Mouse (Mus musculus) frontal cortex, postnatal 36 days (tissue): ENCODE measurements around the gene Xlr5a.
"Not testable (repeated sequence)": the region's sequence is repeated elsewhere in the genome, so short reads cannot be mapped to it uniquely, and the experiment has no call there.

ENCODE experiments used
- DNase-seq, 2 experiments: peaks; one replicate each; pipeline ENCODE4 v3.0.0; 2022; ENCODE audit warnings: low spot score in 2 of 2

The Xlr5a gene

GRCm38 (mm10) chrX:73148496-73148895 is 144.3 kb downstream of the Xlr5a start, which contains the start of gene Xlr5b:
Xlr5b (plus strand) TSS chrX:73148796.
- not testable (repeated sequence) for DNase-seq

- DNase-seq = not testable (repeated sequence)
Observed at GRCm38 (mm10) chrX:73143218-73143618, 149.6 kb downstream of the Xlr5a start.

DNA sequence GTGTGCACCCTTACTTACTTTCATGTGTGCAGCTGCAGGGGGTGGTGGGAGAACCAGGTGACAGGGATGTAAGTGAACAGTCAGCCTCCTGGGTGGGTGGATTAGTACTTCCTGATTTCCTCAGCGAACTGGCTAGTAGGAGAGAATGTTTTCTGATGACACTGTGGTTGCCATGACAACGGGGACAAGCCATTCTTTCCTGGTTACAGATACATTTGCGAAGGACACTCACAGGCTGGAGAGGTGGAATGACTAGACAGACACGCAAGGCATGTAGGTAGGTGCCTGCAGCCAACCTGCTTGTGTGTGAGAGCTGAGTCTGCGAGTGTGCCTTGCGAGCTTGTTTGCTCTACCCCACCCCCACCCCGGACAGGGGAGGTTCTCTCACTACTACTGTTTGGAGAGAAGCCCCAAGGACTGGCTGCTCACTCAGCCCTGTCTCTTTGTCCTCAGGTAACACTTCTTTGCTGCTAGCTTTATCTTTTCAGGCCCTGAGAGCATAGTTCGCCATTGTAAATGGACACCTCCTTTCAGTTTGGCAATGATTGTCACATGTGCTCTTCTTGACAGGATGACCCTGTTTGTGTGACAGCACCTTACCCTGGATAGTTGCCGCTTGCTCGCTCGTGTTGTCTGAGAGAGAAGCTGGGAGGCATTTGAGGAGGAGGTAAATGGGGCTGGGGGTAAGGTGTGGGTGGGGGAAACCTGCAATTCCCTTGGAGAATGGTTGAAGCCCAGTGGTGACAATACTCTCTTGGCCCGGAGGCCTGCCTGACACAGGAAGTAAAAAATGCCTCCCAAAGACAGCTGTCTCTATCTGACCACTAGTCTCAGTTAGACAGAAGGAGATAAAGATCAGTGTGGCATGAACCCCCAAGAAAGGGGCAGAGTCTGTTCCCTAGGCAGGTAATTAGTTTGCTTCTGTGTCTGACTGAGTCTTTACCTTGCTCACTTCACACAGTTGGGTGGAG is 169.6 kb downstream of the Xlr5a start:
- DNase-seq = not testable (repeated sequence)

- DNase-seq = not testable (repeated sequence)
Observed at GRCm38 (mm10) chrX:73116747-73117146, 176.0 kb downstream of the Xlr5a start, which contains the start of gene Gm14685. Gm14685 (plus strand) TSS chrX:73117047.

GRCm38 (mm10) chrX:73096941-73097508 is 195.8 kb downstream of the Xlr5a start, which contains the start of gene Xlr3a:
Xlr3a (minus strand) TSS chrX:73097095.
- DNase-seq = not testable (repeated sequence)

- not testable (repeated sequence) for DNase-seq
Observed at GRCm38 (mm10) chrX:73082267-73083055, 210.3 kb downstream of the Xlr5a start, which contains the start of gene Xlr4a. Xlr4a (minus strand) TSS chrX:73082478.

DNA sequence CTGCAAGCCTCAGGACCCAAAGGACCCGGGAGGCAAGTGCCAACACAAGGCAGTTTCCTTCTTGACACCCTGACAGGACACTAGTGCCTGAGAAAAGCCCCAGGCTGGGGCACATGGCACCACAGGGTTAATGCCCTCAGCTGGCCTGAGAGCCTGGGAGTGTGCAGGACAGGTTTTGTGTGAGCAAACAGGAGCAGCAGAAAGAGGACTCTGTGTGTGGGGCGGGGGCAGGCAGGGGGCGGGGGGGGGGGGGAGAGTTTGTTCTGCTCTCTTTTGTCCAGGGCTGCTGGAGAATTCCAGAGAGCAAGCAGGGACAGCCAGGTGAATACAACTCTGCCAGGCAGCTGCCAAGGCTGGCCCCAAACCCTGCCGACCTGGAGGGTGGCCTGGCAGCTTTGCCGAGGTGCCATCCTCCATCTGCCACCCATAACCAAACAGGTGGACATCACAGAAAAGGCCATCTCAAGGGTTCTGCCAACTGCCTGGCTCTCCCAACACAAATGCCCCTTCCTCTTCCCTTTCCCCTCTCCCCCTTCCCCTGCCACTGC is 225.9 kb downstream of the Xlr5a start:
- DNase-seq = not testable (repeated sequence)

DNA sequence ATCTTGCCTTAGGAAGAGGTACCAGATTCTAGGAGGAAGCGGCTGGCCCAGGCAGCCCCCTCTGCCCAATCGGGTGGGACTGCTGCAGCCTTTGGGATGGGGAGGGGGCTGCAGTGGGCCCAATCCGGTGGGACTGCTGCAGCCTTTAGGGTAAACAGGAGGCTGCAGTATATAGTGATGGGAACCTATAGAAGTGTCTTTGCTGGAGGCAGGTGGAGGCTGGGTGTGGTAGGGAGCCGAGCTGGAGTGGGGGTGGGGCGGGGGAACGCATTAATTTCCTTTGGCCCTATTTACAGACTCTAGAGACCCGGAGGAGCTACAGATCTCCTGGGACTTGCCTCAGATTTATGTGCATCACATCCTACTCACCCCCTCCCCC is 228.4 kb downstream of the Xlr5a start, which contains the start of gene Pnma3:
Pnma3 (plus strand) TSS at position 373 of the 379 bp plus-strand sequence.
- DNase-seq = no peak

GRCm38 (mm10) chrX:73063512-73064414 is 229.0 kb downstream of the Xlr5a start:
- peak; percentile 21 to 31 for DNase-seq

- no peak for DNase-seq
Observed at GRCm38 (mm10) chrX:73062323-73062722, 230.5 kb downstream of the Xlr5a start.

DNA sequence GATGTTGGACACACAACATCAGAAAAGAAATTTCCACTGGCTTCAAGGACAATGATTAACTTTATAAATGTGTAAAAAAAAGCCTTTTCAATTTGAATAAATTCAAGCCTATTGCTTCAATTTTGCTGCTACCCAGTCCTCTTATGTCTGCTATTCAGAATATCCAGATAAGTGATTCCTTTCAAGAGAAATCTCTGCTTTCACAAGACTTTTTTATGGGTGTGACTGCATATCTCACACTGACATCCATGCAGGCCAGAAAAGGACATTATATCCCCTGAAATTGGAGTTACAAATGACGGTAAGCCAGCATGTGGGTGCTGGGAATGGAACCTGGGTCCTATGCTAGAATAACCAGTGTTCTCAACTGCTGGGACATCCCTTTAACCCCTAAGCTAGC is 231.2 kb downstream of the Xlr5a start:
- DNase-seq = no peak
